Mouse (Mus musculus) c-Kit-positive CD71-positive TER-119-negative erythroid progenitor cells, embryonic 14.5 days (primary cell): ENCODE measurements around the gene Itprid1.

ENCODE experiments used
- DNase-seq: peaks from one replicate; pipeline ENCODE4 v3.0.0-alpha.2; 2013; ENCODE audit warnings: low read depth

Itprid1 gene

GRCm38 (mm10) chr6:55836650-55837320 lies at the start of gene Itprid1:
Gene Itprid1 (plus strand): TSS chr6:55836895.
- DNase-seq, result no peak

GRCm38 (mm10) chr6:55789557-55789956 lies 47.1 kb upstream of the Itprid1 start:
- no peak for DNase-seq

- no peak for DNase-seq
These were observed 44.7 kb upstream of the Itprid1 start for GRCm38 (mm10) chr6:55791852-55792496.

- no peak for DNase-seq
These were observed 44.2 kb upstream of the Itprid1 start for GRCm38 (mm10) chr6:55792536-55792935.

- DNase-seq, result no peak
These were observed 34.0 kb upstream of the Itprid1 start for GRCm38 (mm10) chr6:55802686-55803085.

- no peak for DNase-seq
These were observed 33.3 kb upstream of the Itprid1 start for GRCm38 (mm10) chr6:55803357-55803756.

- DNase-seq, result no peak
These were observed 32.6 kb upstream of the Itprid1 start for GRCm38 (mm10) chr6:55803991-55804680.

GRCm38 (mm10) chr6:55804681-55805000 lies 32.1 kb upstream of the Itprid1 start:
- no peak for DNase-seq

- no peak for DNase-seq
These were observed 31.2 kb upstream of the Itprid1 start for GRCm38 (mm10) chr6:55805291-55806137.

GRCm38 (mm10) chr6:55806537-55806936 lies 30.2 kb upstream of the Itprid1 start:
- DNase-seq, result no peak

GRCm38 (mm10) chr6:55808692-55809091 lies 28.0 kb upstream of the Itprid1 start:
- DNase-seq, result no peak

- no peak for DNase-seq
These were observed 25.5 kb upstream of the Itprid1 start for GRCm38 (mm10) chr6:55811153-55811552.

- DNase-seq, result no peak
These were observed 24.3 kb upstream of the Itprid1 start for GRCm38 (mm10) chr6:55812353-55812752.

GRCm38 (mm10) chr6:55814184-55814926 lies 22.3 kb upstream of the Itprid1 start:
- DNase-seq, result no peak

- no peak for DNase-seq
These were observed 19.8 kb upstream of the Itprid1 start for GRCm38 (mm10) chr6:55816911-55817310.

- no peak for DNase-seq
These were observed 7.0 kb upstream of the Itprid1 start for GRCm38 (mm10) chr6:55829722-55830121.

GRCm38 (mm10) chr6:55852589-55852988 lies 15.9 kb downstream of the Itprid1 start:
- DNase-seq, result no peak

- DNase-seq, result no peak
These were observed 19.4 kb downstream of the Itprid1 start for GRCm38 (mm10) chr6:55856085-55856484.

- no peak for DNase-seq
These were observed 28.5 kb downstream of the Itprid1 start for GRCm38 (mm10) chr6:55865206-55865605.

GRCm38 (mm10) chr6:55879356-55879960 lies 42.8 kb downstream of the Itprid1 start:
- no peak for DNase-seq

GRCm38 (mm10) chr6:55880886-55881285 lies 44.2 kb downstream of the Itprid1 start:
- no peak for DNase-seq
